Mouse (Mus musculus) thymus, adult 2 months (tissue): ENCODE results near the gene Rsc1a1.

Experiments used
- CTCF ChIP-seq: fragments of 200-500 bp; IDR thresholded peaks from 2 replicates; pipeline ENCODE4 v1.5.1; 2012; ENCODE audit warnings: mild to moderate bottlenecking, control low read depth, low read length, moderate library complexity, borderline replicate concordance; ENCODE audit not compliant: control insufficient read depth, poor library complexity, insufficient read depth; ENCODE audit errors: extremely low read depth
- POLR2A ChIP-seq: fragments of 200-500 bp; IDR thresholded peaks from 2 replicates; pipeline ENCODE4 v1.6.1; 2012; ENCODE audit warnings: mild to moderate bottlenecking, low read length, control low read depth, moderate library complexity; ENCODE audit not compliant: control insufficient read depth, poor library complexity, insufficient read depth; ENCODE audit errors: extremely low read depth

DNA sequence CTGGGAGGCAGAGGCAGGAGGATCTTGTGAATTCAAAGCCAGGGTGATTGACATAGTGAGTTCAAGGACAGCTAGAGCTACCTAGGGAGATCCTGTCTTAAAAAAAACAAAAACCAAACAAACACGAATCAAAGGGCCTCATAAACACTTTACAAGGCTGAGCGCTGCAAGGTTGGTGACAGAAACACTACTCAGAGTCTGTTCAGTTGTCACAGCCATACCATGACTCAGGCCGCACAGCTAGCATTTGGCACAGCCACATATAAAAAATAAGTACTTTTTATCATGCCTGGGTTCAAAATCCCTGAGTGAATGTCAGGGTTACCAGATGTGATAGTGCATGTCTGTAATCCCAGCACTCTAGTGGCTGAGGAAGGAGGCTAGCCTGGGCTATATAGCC lies 38.2 kb downstream of the Rsc1a1 start:
- TF ChIP-seq CTCF, result no peak
- TF ChIP-seq POLR2A, result no peak
